Mouse (Mus musculus): ENCODE results near the gene Rnf40.
"Not testable (repeated sequence)": the region's sequence is repeated elsewhere in the genome, so short reads cannot be mapped to it uniquely, and the experiment has no call there.

The Rnf40 gene

DNA sequence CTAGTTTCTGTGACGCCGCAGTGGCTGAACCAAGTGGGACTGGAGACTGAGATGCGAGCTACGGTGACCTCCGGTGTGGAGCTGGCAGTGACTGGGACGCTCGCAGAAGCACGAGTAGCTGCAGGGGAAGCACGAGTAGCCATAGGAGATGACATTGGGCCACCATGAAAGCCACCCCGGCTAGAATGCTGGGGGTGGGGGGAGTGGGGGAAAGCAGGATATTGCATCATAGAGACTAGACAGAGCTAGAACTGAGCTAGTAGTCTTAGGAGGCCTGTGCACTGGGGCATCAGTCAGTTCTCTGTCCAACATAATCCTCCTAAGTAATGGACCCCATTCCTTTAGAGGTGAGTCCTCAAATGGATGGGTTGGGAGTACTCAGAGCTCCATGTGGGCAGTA lies 15.7 kb downstream of the Rnf40 start:
- DNase-seq, result no peak

DNA sequence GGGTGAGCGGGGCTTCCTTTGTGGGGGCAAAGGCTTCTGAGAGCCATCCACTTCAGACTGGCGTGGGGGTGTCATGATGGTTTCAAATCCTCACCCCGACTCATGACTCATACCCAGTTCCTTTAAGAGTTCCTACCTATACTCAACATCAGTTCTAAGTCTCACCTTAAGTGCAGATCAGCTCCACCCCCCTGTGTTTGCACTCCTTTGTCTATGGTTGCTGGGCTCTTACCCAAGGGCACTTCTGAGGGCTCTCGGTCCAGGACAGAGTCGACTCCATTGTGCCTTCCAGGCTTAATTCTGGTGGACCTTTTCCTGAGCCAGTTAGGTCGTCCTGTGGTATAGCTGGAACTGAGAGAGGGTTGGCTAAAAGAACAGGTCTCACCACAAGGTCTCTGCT lies 18.6 kb downstream of the Rnf40 start:
- DNase-seq, result no peak

DNA sequence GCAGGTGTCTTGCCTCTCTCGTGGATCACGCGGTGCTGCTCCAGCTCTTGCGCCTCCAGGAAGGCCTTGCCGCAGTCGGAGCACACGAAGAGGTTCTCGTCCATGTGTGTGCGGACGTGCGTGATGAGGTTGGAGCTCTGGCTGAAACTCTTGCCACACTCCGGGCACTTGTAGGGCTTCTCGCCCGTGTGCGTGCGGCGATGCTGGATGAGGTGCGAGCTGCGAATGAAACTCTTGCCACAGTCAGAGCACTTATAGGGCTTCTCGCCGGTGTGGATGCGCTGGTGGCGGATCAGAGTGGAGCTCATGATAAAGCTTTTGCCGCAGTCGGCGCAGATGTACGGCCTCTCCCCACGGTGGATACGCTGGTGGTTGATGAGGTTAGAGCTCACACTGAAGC lies 22.4 kb downstream of the Rnf40 start:
- DNase-seq, result no peak

DNA sequence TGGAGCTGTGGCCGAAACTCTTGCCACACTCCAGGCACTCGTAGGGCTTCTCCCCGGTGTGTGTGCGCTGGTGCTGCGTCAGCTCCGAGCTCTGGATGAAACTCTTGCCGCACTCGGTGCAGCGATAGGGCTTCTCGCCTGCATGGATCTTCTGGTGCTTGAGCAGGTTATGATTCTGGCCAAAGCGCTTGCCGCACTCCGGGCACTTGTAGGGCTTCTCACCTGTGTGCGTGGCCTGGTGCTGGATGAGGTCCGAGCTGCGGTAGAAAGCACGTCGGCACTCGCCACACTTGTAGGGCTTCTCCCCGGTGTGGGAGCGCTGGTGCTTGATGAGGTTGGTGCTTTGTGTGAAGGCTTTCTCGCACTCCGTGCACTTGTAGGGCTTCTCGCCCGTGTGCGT lies 23.0 kb downstream of the Rnf40 start:
- no peak for DNase-seq

DNA sequence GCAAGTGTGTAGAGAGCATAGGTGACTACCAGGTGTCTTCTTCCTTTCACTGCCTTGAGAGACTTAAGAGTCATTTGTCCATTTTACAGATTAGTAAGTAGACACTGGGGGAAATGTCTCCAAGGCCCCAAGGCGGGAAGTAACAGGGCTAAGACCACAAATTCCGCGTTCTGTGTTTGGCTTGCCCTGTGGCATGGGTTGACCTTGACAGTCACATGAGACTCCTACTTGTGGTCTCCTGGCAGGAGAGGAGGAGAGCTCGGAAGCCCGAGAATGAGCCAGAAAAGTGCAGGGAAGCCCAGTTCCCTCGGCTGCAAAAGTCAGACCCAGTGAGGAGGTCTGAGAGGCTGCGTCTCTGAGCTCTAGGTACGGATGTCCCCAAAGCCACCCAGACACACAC lies 24.9 kb downstream of the Rnf40 start:
- peak; percentile 32 for DNase-seq

DNA sequence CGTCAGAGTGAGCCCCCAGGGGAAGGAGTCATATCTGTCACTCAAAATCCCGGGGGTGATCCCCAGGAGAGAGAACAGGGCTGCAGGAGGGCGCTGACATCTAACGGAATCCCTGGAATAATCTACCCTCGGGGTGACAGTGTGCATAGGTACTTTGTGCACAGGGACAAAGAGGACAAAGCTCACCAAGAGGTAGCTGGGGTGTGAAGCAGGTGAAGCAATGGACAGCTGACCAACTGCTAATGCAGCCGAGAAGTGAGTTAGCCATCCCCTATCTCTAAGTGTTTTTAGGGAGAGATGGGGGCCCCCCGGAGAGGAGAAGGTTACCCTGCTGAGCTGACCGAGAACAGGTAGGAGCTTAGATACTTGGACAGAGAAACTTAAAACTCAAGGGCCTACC lies 25.5 kb downstream of the Rnf40 start:
- DNase-seq, result peak; percentile 29

DNA sequence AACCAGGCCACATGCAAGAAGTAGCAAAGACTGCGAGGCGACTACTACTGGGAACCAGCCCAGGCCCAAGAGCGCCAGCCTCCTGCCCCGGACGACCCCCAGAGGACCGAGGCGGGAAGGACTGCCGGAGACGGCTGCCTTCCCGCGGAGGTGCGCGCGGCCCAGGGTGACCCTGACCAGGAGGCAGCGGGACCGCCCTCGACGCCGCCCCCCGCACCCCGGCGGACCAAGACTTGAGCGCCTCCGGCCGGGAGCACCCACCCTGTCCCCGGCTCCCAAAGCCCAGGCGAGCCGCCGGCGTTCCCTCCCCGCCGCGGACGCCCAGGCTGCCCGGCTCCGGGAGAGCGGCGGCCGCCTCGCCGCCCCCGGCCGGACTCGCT lies 25.9 kb downstream of the Rnf40 start:
- DNase-seq, result peak; percentile 82

DNA sequence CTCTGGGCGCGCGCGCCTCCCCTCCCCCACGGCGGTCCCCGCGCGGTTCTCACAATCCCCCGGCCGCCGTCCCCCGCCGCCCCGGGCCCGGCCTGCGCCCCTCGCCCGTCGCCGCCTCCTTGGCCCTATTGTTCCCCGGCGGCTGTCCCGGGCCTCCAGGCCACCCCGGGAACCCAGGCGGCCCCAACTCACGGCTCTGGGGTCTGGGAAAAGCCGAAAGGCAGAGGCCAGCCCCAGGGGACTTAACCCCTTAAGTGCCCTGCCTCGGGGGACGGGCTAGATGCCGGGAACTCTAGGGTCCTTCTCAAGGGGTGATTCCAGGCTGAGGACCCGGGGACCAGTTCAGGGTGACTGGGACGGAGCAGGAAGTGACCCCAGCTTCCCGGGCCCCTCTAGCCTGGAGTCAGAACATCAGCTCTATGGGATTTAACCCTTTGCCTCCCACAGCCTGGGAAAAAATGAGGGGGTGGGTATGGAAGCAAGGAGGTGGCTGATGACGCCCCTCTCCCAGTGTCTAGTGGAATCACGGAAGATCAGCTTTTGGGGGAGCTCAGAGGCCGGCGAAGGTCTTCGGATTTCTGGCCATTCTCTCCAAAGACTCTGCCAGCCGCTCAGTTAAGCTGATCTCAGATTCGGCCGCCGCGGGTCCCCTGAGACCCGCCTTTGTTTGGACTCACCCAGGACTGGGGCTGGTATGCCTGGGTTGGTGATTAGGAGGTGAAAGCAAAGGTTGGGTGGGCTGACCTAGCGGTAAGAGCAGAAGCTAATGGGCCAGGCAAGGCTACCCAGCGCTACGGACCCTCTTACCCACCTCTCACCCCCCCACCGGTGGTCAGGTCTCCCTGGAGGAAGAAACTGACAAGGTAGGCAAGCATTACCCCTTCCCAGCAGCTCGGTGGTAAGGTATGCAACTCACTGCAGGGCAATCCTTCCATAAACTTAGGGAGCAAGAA lies 26.6 kb downstream of the Rnf40 start, which contains the start of gene Zfp629:
Zfp629 (minus strand) TSS at position 907 of the 953 bp plus-strand sequence.
- peak; percentile 85 for DNase-seq

DNA sequence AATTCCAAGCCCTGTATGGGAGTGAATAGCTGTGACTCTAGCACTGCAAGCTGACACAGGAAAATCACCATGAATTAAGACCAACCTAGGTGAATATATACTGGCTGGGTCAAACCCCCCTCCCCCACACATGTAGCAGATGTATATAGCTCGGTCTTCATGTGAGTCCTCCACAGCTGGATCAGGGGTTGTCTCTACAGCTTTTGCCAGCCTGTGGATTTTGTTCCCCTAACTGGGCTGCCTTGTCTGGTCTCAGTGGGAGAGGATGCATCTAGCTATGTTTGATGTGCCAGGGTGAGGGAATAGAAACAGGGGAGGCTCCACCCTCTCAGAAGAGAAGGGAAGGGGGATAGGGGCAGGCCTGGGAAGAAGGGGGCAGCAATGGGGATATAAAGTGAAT lies 27.8 kb downstream of the Rnf40 start:
- DNase-seq, result no peak

DNA sequence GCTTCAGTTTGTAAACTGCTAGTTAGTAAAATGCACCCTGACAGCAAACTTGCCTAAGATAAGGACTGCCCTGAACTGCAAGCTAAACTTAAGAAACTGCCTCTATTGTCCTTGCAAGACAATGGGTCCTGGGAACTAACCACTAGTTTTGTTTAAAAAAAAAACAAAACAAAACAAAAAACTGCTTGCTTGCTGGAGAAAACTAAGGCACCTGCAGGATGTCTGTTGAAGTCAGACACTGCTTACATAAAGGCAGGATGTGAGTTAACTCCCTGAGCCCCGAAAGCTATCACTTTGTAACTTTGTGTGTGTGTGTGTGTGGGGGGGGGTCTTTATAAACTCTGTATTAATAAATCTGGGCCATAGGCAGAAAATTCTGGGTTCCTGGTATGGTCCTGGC lies 28.3 kb downstream of the Rnf40 start:
- DNase-seq, result no peak

DNA sequence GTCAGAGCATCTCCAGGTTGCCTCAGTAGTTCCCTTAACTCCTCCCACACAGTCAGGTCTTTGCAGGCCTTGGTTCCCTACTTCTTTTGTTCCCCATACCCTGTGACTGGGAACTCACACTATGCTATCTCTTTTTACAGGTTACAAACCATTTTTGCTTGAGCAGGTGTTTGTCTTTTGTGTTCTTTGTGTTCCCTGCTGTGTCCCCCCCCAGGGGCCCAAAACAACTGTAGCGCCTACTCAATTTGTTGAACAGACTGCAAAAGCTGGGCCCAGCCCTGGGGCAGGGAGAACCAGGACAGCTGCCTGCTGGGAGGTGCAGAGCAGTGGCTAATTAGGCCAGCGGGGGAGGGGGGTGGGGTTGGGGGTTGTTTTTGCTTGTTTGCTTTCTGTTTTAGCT lies 29.4 kb downstream of the Rnf40 start:
- no peak for DNase-seq

DNA sequence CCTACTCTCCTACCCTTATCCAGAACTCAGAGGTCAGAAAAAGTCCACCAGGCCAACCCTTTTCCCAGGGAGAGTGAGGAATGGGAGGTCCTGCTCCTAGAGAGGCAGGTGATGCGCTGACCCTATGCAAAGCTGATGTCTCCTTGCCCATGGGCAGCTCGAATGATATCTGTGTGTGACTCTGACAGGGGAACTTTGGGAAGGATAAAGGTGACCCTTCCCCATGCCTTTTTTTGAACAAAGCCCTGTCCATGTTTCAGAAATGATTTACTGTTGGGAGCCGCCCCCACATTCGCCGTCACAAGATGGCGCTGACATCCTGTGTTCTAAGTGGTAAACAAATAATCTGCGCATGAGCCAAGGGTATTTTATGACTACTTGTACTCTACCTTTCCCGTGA lies 29.8 kb downstream of the Rnf40 start:
- not testable (repeated sequence) for DNase-seq

DNA sequence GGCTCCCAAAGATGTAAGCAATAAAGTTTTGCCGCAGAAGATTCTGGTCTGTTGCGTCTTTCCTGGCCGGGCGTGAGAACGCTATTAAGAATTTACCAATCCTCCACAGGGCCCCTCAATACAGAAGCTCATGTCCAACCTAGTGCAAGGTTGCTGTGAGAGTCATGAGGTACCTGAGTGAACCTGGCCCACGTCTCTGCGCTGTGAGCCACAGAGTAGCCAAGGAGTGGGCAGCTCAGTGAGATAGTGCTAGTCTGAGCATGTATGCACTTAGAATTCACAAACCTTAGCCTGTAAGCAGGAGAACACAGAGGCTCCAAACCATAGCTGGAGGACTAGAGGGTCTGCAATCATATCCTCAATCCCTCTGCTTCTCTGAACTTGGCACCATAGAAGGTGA lies 37.5 kb downstream of the Rnf40 start:
- no peak for DNase-seq

DNA sequence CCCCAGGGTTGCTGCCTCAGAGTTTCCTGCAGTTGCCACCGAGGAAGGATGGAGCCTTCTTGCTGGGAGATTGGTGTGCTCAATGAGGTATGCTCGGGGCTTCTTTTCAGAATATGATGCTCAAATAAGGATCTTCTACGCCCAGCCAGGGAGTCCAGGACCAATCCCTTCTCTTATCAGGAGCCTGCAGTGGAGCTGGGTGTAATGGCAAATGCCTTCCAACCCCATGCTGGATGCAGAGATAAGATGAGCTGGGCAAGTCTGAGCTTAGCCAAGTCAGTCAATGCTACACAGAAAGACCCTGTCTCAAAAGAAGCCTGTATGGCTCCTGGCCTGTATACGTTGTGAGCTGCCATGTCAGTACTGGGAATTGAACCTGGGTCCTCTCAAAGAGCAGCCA lies 37.9 kb downstream of the Rnf40 start:
- DNase-seq, result no peak

DNA sequence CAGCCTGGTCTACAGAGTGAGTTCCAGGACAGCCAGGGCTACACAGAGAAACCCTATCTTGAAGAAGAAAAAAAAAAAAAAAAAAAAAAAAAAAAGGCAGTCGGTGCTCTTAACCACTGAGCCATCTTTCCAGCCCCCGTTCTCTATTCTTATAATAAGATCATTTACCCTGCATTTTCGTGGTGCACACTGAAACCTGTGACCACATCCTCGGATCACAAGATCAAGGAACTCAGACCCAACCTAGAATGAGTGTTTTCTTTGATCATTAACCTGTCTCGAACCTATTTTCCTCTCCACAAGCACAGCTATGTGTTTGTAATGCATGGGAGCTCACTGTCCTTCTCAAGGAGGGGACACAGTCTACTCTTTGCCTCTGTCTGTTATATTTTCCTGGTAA lies 40.1 kb downstream of the Rnf40 start:
- no peak for DNase-seq

DNA sequence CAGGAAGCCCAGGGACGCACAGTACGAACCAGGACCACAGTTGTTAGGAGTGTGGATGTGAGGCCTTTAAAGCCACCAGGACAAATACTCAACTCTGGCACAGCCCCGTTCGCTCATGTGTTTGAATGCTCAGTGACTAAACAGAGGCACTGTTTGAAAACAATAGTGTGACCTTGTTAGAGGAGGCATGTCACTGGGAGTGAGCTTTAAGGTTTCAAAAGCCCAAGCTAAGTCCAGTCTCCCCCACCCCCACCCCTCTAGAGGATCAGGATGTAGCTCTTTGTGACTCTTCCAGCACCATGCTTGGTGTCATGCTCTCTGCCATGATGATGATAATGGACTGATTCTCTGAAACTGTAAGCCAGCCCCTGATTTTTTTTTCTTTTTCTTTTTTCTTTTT lies 42.8 kb downstream of the Rnf40 start:
- no peak for DNase-seq

DNA sequence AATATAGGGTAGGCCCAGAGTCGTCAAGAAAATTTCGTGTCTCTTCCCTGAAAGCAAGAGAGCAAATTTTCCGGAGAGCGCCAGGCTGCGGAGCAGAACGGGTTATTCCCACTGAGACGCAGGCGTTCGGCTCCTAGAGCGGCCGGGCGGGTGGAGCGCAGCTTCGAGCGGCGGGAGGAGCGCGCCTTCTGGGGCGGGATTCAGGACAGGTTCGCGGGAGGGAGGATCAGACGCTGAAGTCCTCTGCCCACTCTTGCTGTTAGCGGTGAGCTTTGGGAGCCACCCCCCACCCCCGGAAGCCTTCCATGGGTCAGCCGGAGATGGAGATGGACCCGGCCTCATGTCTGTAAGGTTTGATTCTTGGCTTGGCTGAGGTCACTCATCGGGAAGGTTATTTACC lies 48.4 kb downstream of the Rnf40 start:
- DNase-seq, result peak; percentile 85

DNA sequence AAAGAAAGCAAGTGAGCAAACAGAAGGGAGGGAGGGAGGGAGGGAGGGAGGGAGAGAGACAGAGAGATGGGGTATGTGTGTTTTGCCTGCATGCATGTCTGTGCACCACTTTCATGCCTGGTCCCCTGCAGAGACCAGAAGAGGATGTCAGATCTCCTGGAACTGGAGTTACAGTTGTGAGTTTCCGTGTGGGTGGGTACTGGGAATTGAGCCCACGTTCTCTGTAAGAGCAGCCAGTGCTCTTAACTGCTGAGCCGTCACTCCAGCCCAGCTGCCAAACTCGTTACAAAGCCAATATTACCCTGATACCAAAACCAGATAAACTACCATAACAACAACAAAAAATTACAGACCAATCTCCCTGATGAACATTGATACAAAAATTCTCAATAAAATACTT lies 52.7 kb downstream of the Rnf40 start:
- DNase-seq, result no peak

DNA sequence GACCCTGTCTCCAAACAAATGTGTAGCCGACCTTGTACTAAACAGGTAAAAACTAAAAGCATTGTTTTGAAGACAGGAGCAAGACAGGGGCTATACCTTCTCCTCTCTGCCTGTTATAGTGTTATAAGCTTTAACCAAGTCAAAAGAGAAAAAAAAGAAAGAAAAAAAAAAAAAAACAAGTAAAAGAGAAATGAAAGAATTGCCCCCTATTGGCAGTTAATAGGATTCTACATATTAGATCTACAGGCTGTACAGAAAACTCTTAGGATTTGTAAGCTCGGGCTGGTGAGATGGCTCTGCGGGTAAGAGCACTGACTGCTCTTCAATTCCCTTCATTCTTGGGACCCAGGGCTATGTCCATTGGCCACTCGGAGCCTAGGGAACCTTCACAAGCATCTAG lies 53.7 kb downstream of the Rnf40 start:
- no peak for DNase-seq

DNA sequence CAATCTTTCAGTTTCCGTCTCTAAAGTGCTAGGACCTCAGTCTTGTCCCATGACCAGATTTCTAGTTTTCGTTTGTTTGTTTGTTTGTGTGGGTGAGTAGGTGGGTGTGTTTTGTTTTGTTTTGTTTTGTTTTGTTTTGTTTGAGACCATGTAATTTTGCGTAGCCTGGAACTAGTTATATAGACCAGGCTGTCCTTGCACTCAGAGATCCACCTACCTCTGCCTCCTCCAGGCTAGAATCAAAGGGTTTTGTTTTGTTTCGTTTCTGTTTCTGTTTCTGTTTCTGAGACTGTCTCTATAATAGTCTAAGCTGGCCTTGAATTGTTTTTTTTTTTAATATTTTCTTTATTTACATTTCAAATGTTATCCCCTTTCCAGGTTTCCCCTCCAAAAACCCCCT lies 57.8 kb downstream of the Rnf40 start:
- no peak for DNase-seq

DNA sequence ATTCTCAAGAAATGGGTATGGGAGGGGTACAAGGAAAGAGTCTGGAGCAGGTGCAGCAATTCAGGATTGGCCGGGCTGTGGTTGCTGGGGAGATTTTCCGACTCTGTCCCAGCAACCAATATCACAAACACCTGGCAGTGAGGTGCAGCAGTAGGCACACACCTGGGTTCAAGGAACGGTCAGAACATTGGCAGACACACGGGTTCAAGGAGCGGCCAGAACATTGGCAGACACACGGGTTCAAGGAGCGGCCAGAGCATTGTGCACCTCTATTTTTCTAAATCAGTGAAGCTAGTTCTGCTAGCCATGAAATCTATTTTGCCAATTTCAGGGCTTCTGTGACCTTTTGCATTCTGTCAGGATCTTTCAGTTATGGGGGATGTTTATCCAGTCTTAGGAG lies 59.0 kb downstream of the Rnf40 start:
- not testable (repeated sequence) for DNase-seq

DNA sequence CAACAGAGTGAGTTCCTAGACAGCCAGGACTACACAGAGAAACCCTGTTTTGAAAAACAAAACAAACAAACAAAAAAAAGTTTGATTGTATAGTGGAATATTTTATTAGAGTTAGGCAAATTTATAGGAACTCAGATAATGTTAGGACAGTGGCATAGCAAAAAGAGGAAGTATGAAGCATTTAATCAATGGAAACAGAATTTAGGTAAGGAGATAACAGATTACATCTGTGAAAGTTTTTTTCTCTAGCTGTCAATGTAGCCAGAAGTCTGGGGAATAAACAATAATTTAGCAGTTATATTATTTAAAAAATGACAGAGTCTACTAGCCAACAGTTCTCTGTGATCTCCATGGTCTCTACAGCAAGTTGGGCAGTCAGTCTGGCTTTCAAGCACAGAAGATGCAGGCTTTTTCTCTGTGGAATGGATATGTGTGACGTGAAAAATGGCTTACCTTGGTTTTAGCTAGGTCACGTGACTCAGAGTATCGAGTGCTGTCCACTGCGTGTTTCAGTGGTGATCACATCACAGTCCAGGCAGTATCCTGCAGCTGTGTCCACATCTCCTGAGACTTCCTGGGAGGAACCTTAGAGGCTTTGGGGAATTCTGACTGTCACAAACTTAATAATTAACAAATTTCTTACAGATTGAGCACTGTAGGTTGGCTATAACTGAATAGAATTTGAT lies 60.1 kb downstream of the Rnf40 start:
- DNase-seq, result no peak

DNA sequence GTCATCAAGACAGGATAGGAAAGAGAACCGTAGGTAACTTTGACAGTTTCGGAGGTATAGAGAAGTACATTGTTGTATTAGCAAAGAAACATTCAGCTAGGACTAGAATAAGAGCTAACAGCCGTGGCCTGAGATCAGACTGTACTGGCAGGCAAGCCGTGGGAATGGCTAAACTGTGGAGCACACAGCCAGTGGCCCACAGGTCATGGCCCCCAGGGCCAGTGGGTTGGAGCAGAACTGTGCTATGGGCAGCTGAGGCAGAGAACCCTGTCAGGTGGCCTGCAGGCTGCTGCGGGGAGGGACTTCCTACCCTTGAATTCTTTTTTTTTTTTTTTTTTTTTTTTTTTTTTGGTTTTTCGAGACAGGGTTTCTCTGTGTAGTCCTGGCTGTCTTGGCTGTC lies 60.6 kb downstream of the Rnf40 start:
- DNase-seq, result no peak

DNA sequence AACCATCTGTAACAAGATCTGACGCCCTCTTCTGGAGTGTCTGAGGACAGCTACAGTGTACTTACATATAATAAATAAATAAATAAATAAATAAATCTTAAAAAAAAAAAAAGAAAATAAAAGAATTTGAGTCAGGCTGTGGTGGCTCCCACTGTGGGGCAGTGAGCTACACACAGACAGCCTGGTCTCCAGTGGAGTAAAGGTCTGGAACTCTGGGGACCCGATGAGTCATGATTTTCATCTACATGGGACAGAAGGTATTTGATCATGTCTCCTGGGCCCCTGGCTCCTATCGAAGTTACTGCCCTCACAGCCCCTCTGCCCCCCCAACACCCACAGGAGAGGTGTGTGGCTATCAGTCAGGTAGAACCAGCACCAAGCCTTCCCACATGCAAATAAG lies 63.1 kb downstream of the Rnf40 start:
- no peak for DNase-seq
